Mouse (Mus musculus) ovary, adult 18-20 months (tissue): ENCODE results near the gene Olfr39.
"Not testable (repeated sequence)": the region's sequence is repeated elsewhere in the genome, so short reads cannot be mapped to it uniquely, and the experiment has no call there.

Experiments used
- DNase-seq: peaks from one replicate; pipeline ENCODE4 v3.0.0; 2022; ENCODE audit warnings: low spot score, mixed read lengths

The Olfr39 gene

GRCm38 (mm10) chr9:20282051-20282450, at the start of gene Olfr39:
TSS of gene Olfr39 (plus strand) at chr9:20282351.
- DNase-seq = no peak

- no peak for DNase-seq
These were observed 45.3 kb upstream of the Olfr39 start, which contains the start of gene Olfr872 for GRCm38 (mm10) chr9:20236819-20237218. TSS of gene Olfr872 (plus strand) at chr9:20237119.

DNA sequence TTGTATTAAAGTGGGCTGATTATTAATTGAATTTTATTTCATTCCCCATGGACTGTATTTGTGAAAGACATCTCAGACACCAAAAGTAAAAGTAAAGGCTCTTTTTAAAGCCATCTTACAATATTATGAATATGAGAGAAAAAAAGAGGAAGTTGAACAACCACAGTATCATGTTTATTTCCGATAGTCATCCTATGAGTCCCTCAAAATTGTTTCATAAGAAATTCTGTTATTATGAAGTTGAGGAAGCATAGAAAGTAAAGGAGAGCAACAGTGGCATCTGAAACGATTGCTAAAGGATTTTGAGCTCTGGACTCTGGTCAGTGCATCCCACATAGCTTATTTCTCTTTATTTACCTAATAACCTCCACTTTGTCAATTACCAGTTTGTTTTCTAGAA, 44.8 kb upstream of the Olfr39 start:
- no peak for DNase-seq

GRCm38 (mm10) chr9:20295562-20295961, 13.4 kb downstream of the Olfr39 start:
- DNase-seq = not testable (repeated sequence)

DNA sequence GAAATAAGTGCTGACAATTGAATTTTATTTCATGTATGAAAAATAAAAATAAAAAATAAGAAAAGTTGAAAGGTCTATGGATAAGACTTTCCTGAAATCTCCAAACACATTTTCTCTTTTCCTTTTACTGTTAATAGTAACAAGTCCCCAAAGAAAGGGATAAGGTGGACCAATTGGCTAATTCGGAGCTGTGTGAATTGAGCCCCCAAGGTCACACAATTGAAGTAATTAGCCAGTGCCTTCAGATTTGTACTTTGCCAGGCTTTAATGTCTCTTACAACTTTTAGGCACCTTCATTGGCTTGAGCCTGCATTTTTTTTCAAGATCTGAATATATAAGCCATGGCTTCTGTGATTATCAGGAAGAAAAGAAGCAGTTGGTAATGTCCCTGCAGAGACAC, 16.1 kb downstream of the Olfr39 start, which contains the start of gene Olfr873:
Olfr873 (plus strand) TSS at position 301 of the 400 bp plus-strand sequence.
- DNase-seq = no peak

- DNase-seq = no peak
These were observed 53.8 kb downstream of the Olfr39 start, which contains the start of gene Olfr18 for GRCm38 (mm10) chr9:20335994-20336393. TSS of gene Olfr18 (minus strand) at chr9:20336094.
